ENCODE assay signal across 9 mouse cellular contexts in genomic region chrX:140722400-140722799, GRCm38 (mm10). TPM values are rescaled to one million over a fixed set of nuclear protein-coding genes. Genes with fewer than 3 reads are reported as not detected.
DNase-seq lines count a peak whose midpoint lies in the region; ATAC-seq and TF ChIP-seq lines count a peak whose summit lies in the region.
"Had no signal": no experiment of that assay in that cellular context is flagged by ENCODE, and none has a peak within 500 bp of the region (broad histone marks: within the 10 kb centered on the region; RNA-seq: fewer than 3 reads in every experiment).

No protein-coding gene starts in this region.

- no peak overlapping the region for H3K4me2 ChIP-seq in neural tube, embryonic 15.5 days
- no peak overlapping the region for H3K4me2 ChIP-seq in lung, embryonic 14.5 days
- H3K4me2 ChIP-seq in hindbrain, embryonic 12.5 days (replicated peaks), result no peak overlapping the region
- H3K4me2 ChIP-seq: hindbrain, embryonic 15.5 days had no signal

- no peak overlapping the region for H3K9ac ChIP-seq in neural tube, embryonic 15.5 days (replicated peaks)
- no peak overlapping the region for H3K9ac ChIP-seq in lung, embryonic 14.5 days
- no peak overlapping the region for H3K9ac ChIP-seq in hindbrain, embryonic 12.5 days
- H3K9ac ChIP-seq: hindbrain, embryonic 15.5 days had no signal

- intact Hi-C loops in gastrocnemius, adult 2 months (cut with DNase I), result loop anchor here (5.0 kb wide), 1 partner anchor 230 kb away; no protein-coding TSS in a partner anchor

- no peaks in the 10 kb centered on the region for H3K9me3 ChIP-seq in neural tube, embryonic 15.5 days (replicated peaks)
- H3K9me3 ChIP-seq in lung, embryonic 14.5 days (ENCODE audit: low read depth, low read length), result no peaks in the 10 kb centered on the region
- no peaks in the 10 kb centered on the region for H3K9me3 ChIP-seq in hindbrain, embryonic 12.5 days (replicated peaks)
- H3K9me3 ChIP-seq: hindbrain, embryonic 15.5 days had no signal

- peak; percentile 61 for TF ChIP-seq CTCF in gastrocnemius, adult 2 months (IDR thresholded peaks at IDR 0.05)
- TF ChIP-seq CTCF in lung, embryonic 14.5 days (IDR thresholded peaks at IDR 0.05; ENCODE audit: low read depth), result peak; percentile 27

- no peaks in the 10 kb centered on the region for H3K27me3 ChIP-seq in neural tube, embryonic 15.5 days (replicated peaks)
- no peaks in the 10 kb centered on the region for H3K27me3 ChIP-seq in lung, embryonic 14.5 days (ENCODE audit: insufficient read depth, low read length)
- H3K27me3 ChIP-seq in hindbrain, embryonic 12.5 days, result peaks cover 6% of the 10 kb centered on the region

- no peak overlapping the region for H3K27ac ChIP-seq in gastrocnemius, adult 2 months
- no peak overlapping the region for H3K27ac ChIP-seq in neural tube, embryonic 15.5 days (replicated peaks)
- H3K27ac ChIP-seq in lung, embryonic 14.5 days (ENCODE audit: low read depth), result no peak overlapping the region
- H3K27ac ChIP-seq in hindbrain, embryonic 12.5 days, result no peak overlapping the region
- H3K27ac ChIP-seq: hindbrain, embryonic 15.5 days had no signal

- no peaks in the 10 kb centered on the region for H3K4me1 ChIP-seq in neural tube, embryonic 15.5 days
- H3K4me1 ChIP-seq in lung, embryonic 14.5 days (ENCODE audit: insufficient read depth), result no peaks in the 10 kb centered on the region
- no peaks in the 10 kb centered on the region for H3K4me1 ChIP-seq in hindbrain, embryonic 12.5 days
- H3K4me1 ChIP-seq: hindbrain, embryonic 15.5 days had no signal

- no peak overlapping the region for H3K4me3 ChIP-seq in gastrocnemius, adult 2 months
- H3K4me3 ChIP-seq in neural tube, embryonic 15.5 days (replicated peaks), result no peak overlapping the region
- H3K4me3 ChIP-seq in lung, embryonic 14.5 days (ENCODE audit: low read depth, low read length), result no peak overlapping the region
- H3K4me3 ChIP-seq in hindbrain, embryonic 12.5 days, result no peak overlapping the region
- H3K4me3 ChIP-seq: hindbrain, embryonic 15.5 days had no signal

- no peak for ATAC-seq in neural tube, embryonic 15.5 days (ENCODE audit: low FRiP score)
- no peak for ATAC-seq in lung, embryonic 14.5 days (ENCODE audit: insufficient read depth)
- ATAC-seq in hindbrain, embryonic 12.5 days (ENCODE audit: low FRiP score), result no peak

- no peak for DNase-seq in gastrocnemius, adult 2 months
- no peak for DNase-seq in gastrocnemius, adult 8-10 months (ENCODE audit: low spot score in 2 of 2)
- peak; percentile 14 for DNase-seq in neural tube, embryonic 10.5 days (ENCODE audit: extremely low spot score, low spot score)
- DNase-seq in adrenal gland, postnatal 25 days, result peak; percentile 3
- DNase-seq in lung, embryonic 14.5 days, result peak; percentile 72
- no peak for DNase-seq in right cerebral cortex, postnatal 25 days

- H3K36me3 ChIP-seq in neural tube, embryonic 15.5 days, result no peaks in the 10 kb centered on the region
- no peaks in the 10 kb centered on the region for H3K36me3 ChIP-seq in lung, embryonic 14.5 days (ENCODE audit: insufficient read depth)
- no peaks in the 10 kb centered on the region for H3K36me3 ChIP-seq in hindbrain, embryonic 12.5 days
- H3K36me3 ChIP-seq: hindbrain, embryonic 15.5 days had no signal

- 45% methylated on average over 4 of the region's 4 CpGs for WGBS in neural tube, embryonic 15.5 days
- WGBS in lung, embryonic 14.5 days, result 44% methylated on average over 4 of the region's 4 CpGs
- WGBS in hindbrain, embryonic 12.5 days, result 39% methylated on average over 4 of the region's 4 CpGs

RNA-seq across cellular contexts. Expression of gene Mid2, which starts 58.0 kb away (rescaled TPM):
- 1 to 10 TPM; 5.0 to 9.4 TPM for total RNA-seq in gastrocnemius, adult 2 months (2021)
- total RNA-seq in gastrocnemius, adult 8-10 months (2022), result 1 to 10 TPM; 4.9 to 6.7 (median 5.7) TPM
- 6.3 and 6.6 TPM in 2 replicates for polyA plus RNA-seq in neural tube, embryonic 15.5 days (2015; fragmentation: Nextera tagmentation; extraction: Ambion mirVana)
- total RNA-seq in adrenal gland, postnatal 25 days (2021), result 34.5 and 38.4 TPM in 2 replicates
- 8.7 and 9.3 TPM in 2 replicates for polyA plus RNA-seq in lung, embryonic 14.5 days (2014; fragmentation: Nextera tagmentation; extraction: Ambion mirVana)
- polyA plus RNA-seq in hindbrain, embryonic 12.5 days (2016; fragmentation: Nextera tagmentation; extraction: Ambion mirVana), result 4.4 and 6.0 TPM in 2 replicates

Comparison
In these comparisons a context has a peak if more than half of its experiments do, and no peak if none do; other contexts are left out.
1. DNase-seq: peak in neural tube, embryonic 10.5 days (single experiment), adrenal gland, postnatal 25 days (single experiment) and lung, embryonic 14.5 days (single experiment); none in gastrocnemius, adult 2 months (single experiment), gastrocnemius, adult 8-10 months (0 of 2) and right cerebral cortex, postnatal 25 days (single experiment).